Mouse (Mus musculus) thymus, postnatal 14 days (tissue): Measurements from ENCODE around the gene Toe1.
A peak's percentile ranks its signal among the peaks of the same experiment; 100 is the strongest.
"Not testable (repeated sequence)": the region's sequence is repeated elsewhere in the genome, so short reads cannot be mapped to it uniquely, and the experiment has no call there.

Source experiments
- DNase-seq: peaks from one replicate; pipeline ENCODE4 v3.0.0; 2021

Gene Toe1

GRCm38 (mm10) chr4:116807197-116808129, at the start of gene Toe1, which contains the start of gene Mutyh:
Gene Toe1, minus strand, starts transcription at chr4:116807640.
Gene Mutyh, plus strand, starts transcription at chr4:116807723.
- peak; percentile 94 for DNase-seq

GRCm38 (mm10) chr4:116857203-116857602, 49.8 kb upstream of the Toe1 start:
- DNase-seq = no peak

GRCm38 (mm10) chr4:116854286-116854685, 46.8 kb upstream of the Toe1 start:
- DNase-seq = no peak

- DNase-seq = no peak
These were observed 42.5 kb upstream of the Toe1 start for GRCm38 (mm10) chr4:116849901-116850300.

- no peak for DNase-seq
These were observed 36.9 kb upstream of the Toe1 start for GRCm38 (mm10) chr4:116844324-116844723.

GRCm38 (mm10) chr4:116840841-116841240, 33.4 kb upstream of the Toe1 start:
- DNase-seq = no peak

GRCm38 (mm10) chr4:116840096-116840495, 32.7 kb upstream of the Toe1 start:
- not testable (repeated sequence) for DNase-seq

GRCm38 (mm10) chr4:116838999-116839398, 31.6 kb upstream of the Toe1 start:
- DNase-seq = no peak

- no peak for DNase-seq
These were observed 22.6 kb upstream of the Toe1 start for GRCm38 (mm10) chr4:116830070-116830368.

- DNase-seq = no peak
These were observed 22.1 kb upstream of the Toe1 start for GRCm38 (mm10) chr4:116829364-116830069.

- DNase-seq = peak; percentile 33
These were observed 20.4 kb upstream of the Toe1 start for GRCm38 (mm10) chr4:116827819-116828218.

GRCm38 (mm10) chr4:116824541-116825004, 17.1 kb upstream of the Toe1 start:
- DNase-seq = peak; percentile 82

GRCm38 (mm10) chr4:116821694-116822016, 14.2 kb upstream of the Toe1 start, which contains the start of gene Hpdl:
Gene Hpdl, minus strand, starts transcription at chr4:116821707.
- DNase-seq = no peak

- peak; percentile 48 for DNase-seq
These were observed 13.7 kb upstream of the Toe1 start for GRCm38 (mm10) chr4:116820902-116821693.

GRCm38 (mm10) chr4:116819968-116820901, 12.8 kb upstream of the Toe1 start:
- no peak for DNase-seq

- no peak for DNase-seq
These were observed 10.0 kb upstream of the Toe1 start for GRCm38 (mm10) chr4:116817486-116817885.

- DNase-seq = no peak
These were observed 7.8 kb upstream of the Toe1 start for GRCm38 (mm10) chr4:116815276-116815675.

- no peak for DNase-seq
These were observed 3.6 kb upstream of the Toe1 start for GRCm38 (mm10) chr4:116811012-116811411.

- DNase-seq = peak; percentile 36
These were observed 7.5 kb downstream of the Toe1 start for GRCm38 (mm10) chr4:116799901-116800300.

- no peak for DNase-seq
These were observed 10.9 kb downstream of the Toe1 start for GRCm38 (mm10) chr4:116796442-116797110.

- DNase-seq = no peak
These were observed 13.2 kb downstream of the Toe1 start for GRCm38 (mm10) chr4:116794273-116794672.
